Mouse (Mus musculus): ENCODE measurements at regions not wholly inside any gene's neighbourhood (a gene's known extent, or its start where the extent isn't known, plus 50 kb on each side); places are given as distances from the start of the nearest gene placed in this dataset.

GRCm38 (mm10) chr10:8064281-8064680 lies 108.3 kb upstream of the Tab2 start:
- Histone ChIP-seq H3K9me3 (replicated peaks; ENCODE audit: control insufficient read depth, low read length, poor library complexity, severe bottlenecking) (no peaks in the 10 kb centered on the region), H3K4me2 (ENCODE audit: low read length) (no peak overlapping the region), H3K9ac (ENCODE audit: low read depth, low read length) (no peak overlapping the region), H3K27me3 (ENCODE audit: control insufficient read depth, insufficient read depth, low read depth, low read length) (no peaks in the 10 kb centered on the region), H3K4me3 (ENCODE audit: low read depth, low read length) (no peak overlapping the region), H3K4me1 (ENCODE audit: control insufficient read depth, insufficient read depth, low read length) (no peaks in the 10 kb centered on the region), H3K36me3 (ENCODE audit: control insufficient read depth, insufficient read depth, low read length) (no peaks in the 10 kb centered on the region), H3K27ac (ENCODE audit: low read length) (no peak overlapping the region)
- ATAC-seq, result no peak
- 86% methylated on average over 2 of the region's 2 CpGs for whole genome bisulfite sequencing

GRCm38 (mm10) chr10:8063458-8064090 lies 107.5 kb upstream of the Tab2 start:
- no peaks in the 10 kb centered on the region for H3K27me3 ChIP-seq (ENCODE audit: control insufficient read depth, insufficient read depth, low read depth, low read length)
- no peak overlapping the region for H3K4me3 ChIP-seq (ENCODE audit: low read depth, low read length)
- no peak overlapping the region for H3K27ac ChIP-seq (ENCODE audit: low read length)
- no peak overlapping the region for H3K4me2 ChIP-seq (ENCODE audit: low read length)
- H3K4me1 ChIP-seq (ENCODE audit: control insufficient read depth, insufficient read depth, low read length), result no peaks in the 10 kb centered on the region
- WGBS, result 73% methylated on average over 5 of the region's 5 CpGs
- no peak overlapping the region for H3K9ac ChIP-seq (ENCODE audit: low read depth, low read length)
- ATAC-seq, result peak; percentile 39; the same call in 1 of the 2 replicates
- no peaks in the 10 kb centered on the region for H3K36me3 ChIP-seq (ENCODE audit: control insufficient read depth, insufficient read depth, low read length)
- no peaks in the 10 kb centered on the region for H3K9me3 ChIP-seq (replicated peaks; ENCODE audit: control insufficient read depth, low read length, poor library complexity, severe bottlenecking)

- H3K4me3 ChIP-seq (ENCODE audit: low read depth, low read length), result no peak overlapping the region
- no peaks in the 10 kb centered on the region for H3K9me3 ChIP-seq (replicated peaks; ENCODE audit: control insufficient read depth, low read length, poor library complexity, severe bottlenecking)
- H3K27me3 ChIP-seq (ENCODE audit: control insufficient read depth, insufficient read depth, low read depth, low read length), result no peaks in the 10 kb centered on the region
- no peaks in the 10 kb centered on the region for H3K36me3 ChIP-seq (ENCODE audit: control insufficient read depth, insufficient read depth, low read length)
- H3K27ac ChIP-seq (ENCODE audit: low read length), result no peak overlapping the region
- no peaks in the 10 kb centered on the region for H3K4me1 ChIP-seq (ENCODE audit: control insufficient read depth, insufficient read depth, low read length)
- H3K9ac ChIP-seq (ENCODE audit: low read depth, low read length), result no peak overlapping the region
- no peak for ATAC-seq
- no peak overlapping the region for H3K4me2 ChIP-seq (ENCODE audit: low read length)
These were observed 105.0 kb upstream of the Tab2 start for GRCm38 (mm10) chr10:8060987-8061386.

GRCm38 (mm10) chr10:8059769-8060168 lies 103.7 kb upstream of the Tab2 start:
- Histone ChIP-seq H3K4me2 (ENCODE audit: low read length) (no peak overlapping the region), H3K4me1 (ENCODE audit: control insufficient read depth, insufficient read depth, low read length) (no peaks in the 10 kb centered on the region), H3K9ac (ENCODE audit: low read depth, low read length) (no peak overlapping the region), H3K27ac (ENCODE audit: low read length) (no peak overlapping the region), H3K4me3 (ENCODE audit: low read depth, low read length) (no peak overlapping the region), H3K9me3 (replicated peaks; ENCODE audit: control insufficient read depth, low read length, poor library complexity, severe bottlenecking) (no peaks in the 10 kb centered on the region), H3K27me3 (ENCODE audit: control insufficient read depth, insufficient read depth, low read depth, low read length) (no peaks in the 10 kb centered on the region), H3K36me3 (ENCODE audit: control insufficient read depth, insufficient read depth, low read length) (no peaks in the 10 kb centered on the region)
- ATAC-seq, result no peak
- WGBS, result 83% methylated on average over 1 of the region's 1 CpGs

- H3K4me1 ChIP-seq (ENCODE audit: control insufficient read depth, insufficient read depth, low read length), result no peaks in the 10 kb centered on the region
- no peaks in the 10 kb centered on the region for H3K27me3 ChIP-seq (ENCODE audit: control insufficient read depth, insufficient read depth, low read depth, low read length)
- no peak overlapping the region for H3K27ac ChIP-seq (ENCODE audit: low read length)
- no peak overlapping the region for H3K4me3 ChIP-seq (ENCODE audit: low read depth, low read length)
- no peak overlapping the region for H3K9ac ChIP-seq (ENCODE audit: low read depth, low read length)
- WGBS, result 86% methylated on average over 5 of the region's 5 CpGs
- ATAC-seq, result no peak
- H3K36me3 ChIP-seq (ENCODE audit: control insufficient read depth, insufficient read depth, low read length), result no peaks in the 10 kb centered on the region
- H3K4me2 ChIP-seq (ENCODE audit: low read length), result no peak overlapping the region
- H3K9me3 ChIP-seq (replicated peaks; ENCODE audit: control insufficient read depth, low read length, poor library complexity, severe bottlenecking), result no peaks in the 10 kb centered on the region
These were observed 101.8 kb upstream of the Tab2 start for GRCm38 (mm10) chr10:8057855-8058254.

GRCm38 (mm10) chr10:8055293-8055692 lies 99.3 kb upstream of the Tab2 start:
- H3K4me1 ChIP-seq (ENCODE audit: control insufficient read depth, insufficient read depth, low read length), result no peaks in the 10 kb centered on the region
- no peak overlapping the region for H3K4me2 ChIP-seq (ENCODE audit: low read length)
- 74% methylated on average over 6 of the region's 6 CpGs for WGBS
- no peak for ATAC-seq
- no peak overlapping the region for H3K4me3 ChIP-seq (ENCODE audit: low read depth, low read length)
- H3K27ac ChIP-seq (ENCODE audit: low read length), result no peak overlapping the region
- H3K9ac ChIP-seq (ENCODE audit: low read depth, low read length), result no peak overlapping the region
- no peaks in the 10 kb centered on the region for H3K36me3 ChIP-seq (ENCODE audit: control insufficient read depth, insufficient read depth, low read length)
- H3K9me3 ChIP-seq (replicated peaks; ENCODE audit: control insufficient read depth, low read length, poor library complexity, severe bottlenecking), result no peaks in the 10 kb centered on the region
- no peaks in the 10 kb centered on the region for H3K27me3 ChIP-seq (ENCODE audit: control insufficient read depth, insufficient read depth, low read depth, low read length)

- H3K4me2 ChIP-seq (ENCODE audit: low read length), result no peak overlapping the region
- ATAC-seq, result no peak
- 94% methylated on average over 3 of the region's 3 CpGs for WGBS
These were observed 87.6 kb upstream of the Tab2 start for GRCm38 (mm10) chr10:8043416-8044163.

GRCm38 (mm10) chr10:8042306-8042705 lies 86.3 kb upstream of the Tab2 start:
- H3K4me3 ChIP-seq (ENCODE audit: low read depth, low read length), result no peak overlapping the region
- no peak for ATAC-seq

More at GRCm38 (mm10) chr10:8043416-8044163, 87.6 kb upstream of the Tab2 start:
- no peaks in the 10 kb centered on the region for H3K36me3 ChIP-seq (ENCODE audit: control insufficient read depth, insufficient read depth, low read length)
- no peak overlapping the region for H3K9ac ChIP-seq (ENCODE audit: low read depth, low read length)
- no peak overlapping the region for H3K4me3 ChIP-seq (ENCODE audit: low read depth, low read length)
- H3K9me3 ChIP-seq (replicated peaks; ENCODE audit: control insufficient read depth, low read length, poor library complexity, severe bottlenecking), result no peaks in the 10 kb centered on the region
- H3K27me3 ChIP-seq (ENCODE audit: control insufficient read depth, insufficient read depth, low read depth, low read length), result no peaks in the 10 kb centered on the region
- no peaks in the 10 kb centered on the region; the same call in 1 of the 2 replicates for H3K4me1 ChIP-seq (ENCODE audit: control insufficient read depth, insufficient read depth, low read length)
- no peak overlapping the region for H3K27ac ChIP-seq (ENCODE audit: low read length)

GRCm38 (mm10) chr10:8041790-8042189 lies 85.8 kb upstream of the Tab2 start:
- peaks cover 9% of the 10 kb centered on the region for H3K4me1 ChIP-seq (ENCODE audit: control insufficient read depth, insufficient read depth, low read length)
- no peaks in the 10 kb centered on the region for H3K9me3 ChIP-seq (replicated peaks; ENCODE audit: control insufficient read depth, low read length, poor library complexity, severe bottlenecking)
- no peak for ATAC-seq
- no peak overlapping the region for H3K27ac ChIP-seq (ENCODE audit: low read length)
- H3K4me3 ChIP-seq (ENCODE audit: low read depth, low read length), result no peak overlapping the region
- H3K9ac ChIP-seq (ENCODE audit: low read depth, low read length), result no peak overlapping the region
- no peaks in the 10 kb centered on the region for H3K36me3 ChIP-seq (ENCODE audit: control insufficient read depth, insufficient read depth, low read length)
- H3K27me3 ChIP-seq (ENCODE audit: control insufficient read depth, insufficient read depth, low read depth, low read length), result no peaks in the 10 kb centered on the region
- WGBS, result 54% methylated on average over 8 of the region's 8 CpGs
- no peak overlapping the region for H3K4me2 ChIP-seq (ENCODE audit: low read length)

More at GRCm38 (mm10) chr10:8042306-8042705, 86.3 kb upstream of the Tab2 start:
- no peaks in the 10 kb centered on the region for H3K9me3 ChIP-seq (replicated peaks; ENCODE audit: control insufficient read depth, low read length, poor library complexity, severe bottlenecking)
- H3K27ac ChIP-seq (ENCODE audit: low read length), result no peak overlapping the region
- H3K4me1 ChIP-seq (ENCODE audit: control insufficient read depth, insufficient read depth, low read length), result peaks cover 6% of the 10 kb centered on the region
- no peak overlapping the region for H3K9ac ChIP-seq (ENCODE audit: low read depth, low read length)
- H3K27me3 ChIP-seq (ENCODE audit: control insufficient read depth, insufficient read depth, low read depth, low read length), result no peaks in the 10 kb centered on the region
- no peaks in the 10 kb centered on the region for H3K36me3 ChIP-seq (ENCODE audit: control insufficient read depth, insufficient read depth, low read length)
- no peak overlapping the region for H3K4me2 ChIP-seq (ENCODE audit: low read length)
- WGBS, result 96% methylated on average over 6 of the region's 6 CpGs

Measured in midbrain, embryonic 16.5 days (tissue).